Mouse (Mus musculus): ENCODE data around the gene Camsap1. TPM values are rescaled to one million over a fixed set of nuclear protein-coding genes. Genes with fewer than 3 reads are reported as not detected.

The Camsap1 gene
- polyA plus RNA-seq, 1 experiment: 12.1 TPM

GRCm38 (mm10) chr2:25923799-25924198, 59.3 kb downstream of the Camsap1 start:
- no peaks in the 10 kb centered on the region for H3K27me3 ChIP-seq (ENCODE audit: control insufficient read depth, insufficient read depth, insufficient read length)
- TF ChIP-seq USF1 (IDR thresholded peaks at IDR 0.05; ENCODE audit: low read depth) (no peak), SRF (IDR thresholded peaks at IDR 0.05; ENCODE audit: control insufficient read depth, insufficient read length, low read depth) (no peak), MYOD1 (IDR thresholded peaks at IDR 0.05; ENCODE audit: control insufficient read depth in 1 of 3, insufficient read length in 2 of 3, low read depth in 2 of 3) (no peak), MAX (IDR thresholded peaks at IDR 0.05; ENCODE audit: low read depth) (no peak), POLR2AphosphoS2 (IDR thresholded peaks at IDR 0.05; ENCODE audit: insufficient read length, low read depth) (no peak)
- H3K4me2 ChIP-seq (ENCODE audit: low read depth): no peak overlapping the region
- H3K79me2 ChIP-seq (ENCODE audit: control insufficient read depth, insufficient read depth): no peaks in the 10 kb centered on the region
- no peak overlapping the region for H3K4me3 ChIP-seq
- no peaks in the 10 kb centered on the region for H3K36me3 ChIP-seq (ENCODE audit: control insufficient read depth, insufficient read depth)
- no peak overlapping the region for H3ac ChIP-seq (ENCODE audit: control insufficient read depth, insufficient read length)

- Histone ChIP-seq H3K4me3 (no peak overlapping the region), H3K36me3 (ENCODE audit: control insufficient read depth, insufficient read depth) (no peaks in the 10 kb centered on the region), H3K79me2 (ENCODE audit: control insufficient read depth, insufficient read depth) (no peaks in the 10 kb centered on the region), H3K4me2 (ENCODE audit: low read depth) (no peak overlapping the region), H3K27me3 (ENCODE audit: control insufficient read depth, insufficient read depth, insufficient read length) (no peaks in the 10 kb centered on the region), H3ac (ENCODE audit: control insufficient read depth, insufficient read length) (no peak overlapping the region)
- no peak for TF ChIP-seq POLR2AphosphoS2 (IDR thresholded peaks at IDR 0.05; ENCODE audit: insufficient read length, low read depth)
- TF ChIP-seq TCF3 (IDR thresholded peaks at IDR 0.05; ENCODE audit: insufficient read length, low read depth): no peak
- no peak for TF ChIP-seq CEBPB (IDR thresholded peaks at IDR 0.05; ENCODE audit: insufficient read depth, poor library complexity, severe bottlenecking)
- TF ChIP-seq MYOG (IDR thresholded peaks at IDR 0.05; ENCODE audit: control insufficient read depth in 1 of 3, insufficient read depth in 1 of 3, insufficient read length in 2 of 3, low read depth in 2 of 3): no peak
- TF ChIP-seq MAX (IDR thresholded peaks at IDR 0.05; ENCODE audit: low read depth): no peak
- no peak for TF ChIP-seq REST (IDR thresholded peaks at IDR 0.05; ENCODE audit: insufficient read depth, insufficient read length)
- no peak for TF ChIP-seq MYOD1 (IDR thresholded peaks at IDR 0.05; ENCODE audit: control insufficient read depth in 1 of 3, insufficient read length in 2 of 3, low read depth in 2 of 3)
- TF ChIP-seq POLR2A (IDR thresholded peaks at IDR 0.05; ENCODE audit: insufficient read length, low read depth): no peak
- no peak for TF ChIP-seq SRF (IDR thresholded peaks at IDR 0.05; ENCODE audit: control insufficient read depth, insufficient read length, low read depth)
- TF ChIP-seq TCF12 (IDR thresholded peaks at IDR 0.05; ENCODE audit: insufficient read depth, poor library complexity, severe bottlenecking): no peak
- TF ChIP-seq USF1 (IDR thresholded peaks at IDR 0.05; ENCODE audit: low read depth): no peak
- TF ChIP-seq E2F4 (IDR thresholded peaks at IDR 0.05; ENCODE audit: insufficient read depth): no peak
Measured at GRCm38 (mm10) chr2:25919972-25920371, 63.1 kb downstream of the Camsap1 start.

GRCm38 (mm10) chr2:25918408-25918807, 64.7 kb downstream of the Camsap1 start:
- TF ChIP-seq POLR2AphosphoS2 (IDR thresholded peaks at IDR 0.05; ENCODE audit: insufficient read length, low read depth): no peak
- no peak for TF ChIP-seq POLR2A (IDR thresholded peaks at IDR 0.05; ENCODE audit: insufficient read length, low read depth)
- no peak for TF ChIP-seq MYOG (IDR thresholded peaks at IDR 0.05; ENCODE audit: control insufficient read depth in 1 of 3, insufficient read depth in 1 of 3, insufficient read length in 2 of 3, low read depth in 2 of 3)
- TF ChIP-seq CEBPB (IDR thresholded peaks at IDR 0.05; ENCODE audit: insufficient read depth, poor library complexity, severe bottlenecking): no peak
- TF ChIP-seq MAX (IDR thresholded peaks at IDR 0.05; ENCODE audit: low read depth): no peak
- no peak for TF ChIP-seq USF1 (IDR thresholded peaks at IDR 0.05; ENCODE audit: low read depth)
- no peak for TF ChIP-seq MYOD1 (IDR thresholded peaks at IDR 0.05; ENCODE audit: control insufficient read depth in 1 of 3, insufficient read length in 2 of 3, low read depth in 2 of 3)
- no peak for TF ChIP-seq TCF12 (IDR thresholded peaks at IDR 0.05; ENCODE audit: insufficient read depth, poor library complexity, severe bottlenecking)
- TF ChIP-seq E2F4 (IDR thresholded peaks at IDR 0.05; ENCODE audit: insufficient read depth): no peak
- no peak for TF ChIP-seq SRF (IDR thresholded peaks at IDR 0.05; ENCODE audit: control insufficient read depth, insufficient read length, low read depth)
- TF ChIP-seq REST (IDR thresholded peaks at IDR 0.05; ENCODE audit: insufficient read depth, insufficient read length): no peak
- no peak for TF ChIP-seq TCF3 (IDR thresholded peaks at IDR 0.05; ENCODE audit: insufficient read length, low read depth)
- Histone ChIP-seq H3K27me3 (ENCODE audit: control insufficient read depth, insufficient read depth, insufficient read length) (no peaks in the 10 kb centered on the region), H3K4me3 (no peak overlapping the region), H3K36me3 (ENCODE audit: control insufficient read depth, insufficient read depth) (no peaks in the 10 kb centered on the region), H3ac (ENCODE audit: control insufficient read depth, insufficient read length) (no peak overlapping the region), H3K79me2 (ENCODE audit: control insufficient read depth, insufficient read depth) (no peaks in the 10 kb centered on the region), H3K4me2 (ENCODE audit: low read depth) (no peak overlapping the region)

- Histone ChIP-seq H3K4me2 (ENCODE audit: low read depth) (no peak overlapping the region), H3ac (ENCODE audit: control insufficient read depth, insufficient read length) (no peak overlapping the region), H3K36me3 (ENCODE audit: control insufficient read depth, insufficient read depth) (no peaks in the 10 kb centered on the region)
Measured at GRCm38 (mm10) chr2:25914821-25915220, 68.3 kb downstream of the Camsap1 start.

GRCm38 (mm10) chr2:25914201-25914600, 68.9 kb downstream of the Camsap1 start:
- Histone ChIP-seq H3K36me3 (ENCODE audit: control insufficient read depth, insufficient read depth) (no peaks in the 10 kb centered on the region), H3K4me2 (ENCODE audit: low read depth) (no peak overlapping the region), H3ac (ENCODE audit: control insufficient read depth, insufficient read length) (no peak overlapping the region), H3K4me3 (no peak overlapping the region), H3K79me2 (ENCODE audit: control insufficient read depth, insufficient read depth) (no peaks in the 10 kb centered on the region), H3K27me3 (ENCODE audit: control insufficient read depth, insufficient read depth, insufficient read length) (no peaks in the 10 kb centered on the region)
- no peak for TF ChIP-seq POLR2AphosphoS2 (IDR thresholded peaks at IDR 0.05; ENCODE audit: insufficient read length, low read depth)
- no peak for TF ChIP-seq MYOG (IDR thresholded peaks at IDR 0.05; ENCODE audit: control insufficient read depth in 1 of 3, insufficient read depth in 1 of 3, insufficient read length in 2 of 3, low read depth in 2 of 3)
- TF ChIP-seq REST (IDR thresholded peaks at IDR 0.05; ENCODE audit: insufficient read depth, insufficient read length): no peak

More at GRCm38 (mm10) chr2:25914821-25915220, 68.3 kb downstream of the Camsap1 start:
- Histone ChIP-seq H3K4me3 (no peak overlapping the region), H3K79me2 (ENCODE audit: control insufficient read depth, insufficient read depth) (no peaks in the 10 kb centered on the region), H3K27me3 (ENCODE audit: control insufficient read depth, insufficient read depth, insufficient read length) (no peaks in the 10 kb centered on the region)
- TF ChIP-seq POLR2A (IDR thresholded peaks at IDR 0.05; ENCODE audit: insufficient read length, low read depth): no peak
- TF ChIP-seq MYOG (IDR thresholded peaks at IDR 0.05; ENCODE audit: control insufficient read depth in 1 of 3, insufficient read depth in 1 of 3, insufficient read length in 2 of 3, low read depth in 2 of 3): no peak
- TF ChIP-seq SRF (IDR thresholded peaks at IDR 0.05; ENCODE audit: control insufficient read depth, insufficient read length, low read depth): no peak
- no peak for TF ChIP-seq CEBPB (IDR thresholded peaks at IDR 0.05; ENCODE audit: insufficient read depth, poor library complexity, severe bottlenecking)
- no peak for TF ChIP-seq TCF3 (IDR thresholded peaks at IDR 0.05; ENCODE audit: insufficient read length, low read depth)
- no peak for TF ChIP-seq USF1 (IDR thresholded peaks at IDR 0.05; ENCODE audit: low read depth)
- no peak for TF ChIP-seq MAX (IDR thresholded peaks at IDR 0.05; ENCODE audit: low read depth)
- no peak for TF ChIP-seq MYOD1 (IDR thresholded peaks at IDR 0.05; ENCODE audit: control insufficient read depth in 1 of 3, insufficient read length in 2 of 3, low read depth in 2 of 3)
- no peak for TF ChIP-seq TCF12 (IDR thresholded peaks at IDR 0.05; ENCODE audit: insufficient read depth, poor library complexity, severe bottlenecking)
